Mouse (Mus musculus): ENCODE results near the gene Tcf12.

Gene Tcf12

DNA sequence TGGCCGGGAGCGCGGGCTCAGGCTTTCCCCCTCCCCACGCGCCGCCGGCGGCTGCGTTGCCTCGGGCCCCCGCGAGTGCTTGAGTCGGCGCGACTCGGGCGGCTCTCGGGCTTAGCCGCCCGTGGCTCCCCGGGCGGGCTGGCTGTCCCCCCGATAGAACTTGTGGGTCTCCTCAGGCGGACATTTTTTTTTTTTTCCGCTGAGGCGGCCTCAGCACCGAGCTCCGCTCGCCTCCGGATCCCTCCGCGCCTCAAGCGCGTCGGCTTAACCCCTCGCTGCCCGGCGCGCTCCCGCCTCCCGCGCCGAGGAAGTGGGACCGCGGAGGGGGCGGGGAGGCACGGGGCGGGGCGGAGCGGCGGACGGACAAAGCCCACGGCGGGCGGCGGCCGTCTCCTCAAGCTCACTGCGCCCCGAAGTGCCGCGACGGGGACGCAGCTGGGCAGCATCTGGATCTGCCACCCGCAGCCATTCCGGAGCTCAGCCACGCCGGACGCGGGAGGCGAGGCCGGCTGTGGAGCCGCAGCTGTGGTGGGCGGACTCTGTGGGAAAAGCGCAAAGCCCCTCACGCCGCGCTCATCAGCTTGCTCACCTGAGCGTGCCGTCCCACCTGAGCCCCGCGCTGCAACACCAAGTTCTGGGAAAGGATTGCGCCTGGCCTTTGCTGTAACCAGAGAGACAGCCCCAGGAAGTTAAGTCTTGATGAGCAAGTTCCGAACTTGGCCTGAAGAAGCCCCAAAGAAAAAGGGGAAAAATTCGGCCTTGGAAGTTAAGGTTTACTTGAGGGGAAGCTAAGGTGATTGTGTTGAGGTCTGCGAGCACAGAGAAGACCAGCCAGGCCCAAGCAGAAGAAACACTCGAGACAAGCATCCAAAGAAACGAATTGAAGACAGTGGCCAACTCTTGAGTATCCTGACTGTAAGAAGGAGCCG is at the start of gene Tcf12:
Gene Tcf12, minus strand, starts transcription at position 250 of the 929 bp plus-strand sequence.
- in situ Hi-C loops (cut with MboI; ENCODE audit: low sequenced_read_pairs): no loop called here

DNA sequence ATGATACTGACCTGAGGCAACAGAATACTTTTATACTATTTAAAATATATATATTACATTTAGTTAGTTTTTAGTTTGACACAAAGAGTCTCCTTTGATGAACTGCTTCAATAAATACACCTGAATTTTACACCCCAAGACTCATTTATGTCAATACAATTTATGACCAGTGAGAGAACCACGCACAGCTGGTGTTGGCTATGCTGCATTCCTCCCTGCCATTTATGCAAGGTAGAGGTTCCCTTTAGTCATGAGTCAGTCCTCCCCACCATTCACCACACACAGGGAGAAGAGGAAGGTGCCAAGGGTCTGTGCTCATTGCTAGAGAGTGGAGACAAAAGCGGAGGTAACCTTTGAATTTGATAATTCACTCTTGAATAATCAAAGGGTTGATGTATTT is 46.7 kb upstream of the Tcf12 start:
- in situ Hi-C loops (cut with MboI; ENCODE audit: low sequenced_read_pairs): no loop called here

DNA sequence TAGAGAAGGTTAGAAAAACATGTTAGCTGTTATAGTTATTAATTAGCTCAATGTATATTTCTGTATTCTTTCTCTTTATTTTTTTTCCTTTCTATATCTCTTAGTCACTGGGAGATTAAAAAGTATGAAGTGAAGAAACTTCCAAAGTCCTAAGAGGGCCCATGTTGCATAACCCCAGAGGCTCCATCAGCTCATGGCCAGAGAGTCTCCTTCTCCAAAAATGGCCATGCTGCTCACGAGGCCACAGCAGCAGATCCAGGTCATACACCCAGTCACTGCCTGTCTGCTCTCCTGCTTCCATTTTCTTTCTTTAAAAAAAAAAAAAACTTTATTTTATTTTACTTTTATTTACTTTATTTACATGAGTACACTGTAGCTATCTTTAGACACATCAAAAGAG is 45.4 kb upstream of the Tcf12 start:
- in situ Hi-C loops (cut with MboI; ENCODE audit: low sequenced_read_pairs): no loop called here

DNA sequence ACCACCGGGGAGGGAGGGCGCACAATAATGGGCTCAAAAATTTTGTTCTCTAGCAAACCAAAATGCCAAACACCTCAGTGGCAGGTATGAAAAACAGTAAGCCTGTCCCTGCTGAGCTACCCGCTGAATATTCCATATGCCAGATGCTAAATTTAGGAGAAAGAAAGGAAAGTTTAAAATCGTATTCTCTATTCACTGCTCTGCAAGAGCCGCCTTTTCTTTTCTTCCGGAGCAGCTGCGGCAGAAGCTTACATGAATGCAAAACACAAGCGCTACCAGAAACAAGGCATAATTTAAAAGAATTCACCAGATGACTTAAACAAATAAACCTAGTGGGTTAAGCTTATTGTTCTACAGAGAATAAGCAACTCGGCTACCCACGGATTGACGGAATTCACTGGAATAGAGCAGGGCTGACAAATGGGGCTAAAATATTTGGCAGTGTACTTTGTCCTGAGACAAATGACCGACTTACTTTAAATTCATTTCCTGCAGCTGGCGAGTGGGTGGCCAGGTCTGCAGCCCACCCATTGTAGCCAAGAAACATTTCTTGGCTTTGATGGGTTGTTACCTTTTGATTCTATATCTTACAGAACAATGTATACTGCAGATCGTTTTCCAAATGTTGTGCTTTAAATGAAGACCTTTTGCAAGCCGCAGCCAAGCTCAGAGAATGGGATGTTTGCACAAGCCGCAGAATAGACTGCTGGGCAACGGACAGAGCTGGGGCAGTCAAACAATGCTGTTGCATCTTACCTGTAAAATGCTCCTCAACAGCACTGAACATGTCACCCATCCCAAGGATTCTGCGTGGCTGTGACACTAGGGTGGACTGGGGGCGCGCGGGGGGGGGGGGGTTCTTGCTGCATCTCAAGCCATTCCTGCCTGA is 43.8 kb upstream of the Tcf12 start:
- in situ Hi-C loops (cut with MboI; ENCODE audit: low sequenced_read_pairs): no loop called here

DNA sequence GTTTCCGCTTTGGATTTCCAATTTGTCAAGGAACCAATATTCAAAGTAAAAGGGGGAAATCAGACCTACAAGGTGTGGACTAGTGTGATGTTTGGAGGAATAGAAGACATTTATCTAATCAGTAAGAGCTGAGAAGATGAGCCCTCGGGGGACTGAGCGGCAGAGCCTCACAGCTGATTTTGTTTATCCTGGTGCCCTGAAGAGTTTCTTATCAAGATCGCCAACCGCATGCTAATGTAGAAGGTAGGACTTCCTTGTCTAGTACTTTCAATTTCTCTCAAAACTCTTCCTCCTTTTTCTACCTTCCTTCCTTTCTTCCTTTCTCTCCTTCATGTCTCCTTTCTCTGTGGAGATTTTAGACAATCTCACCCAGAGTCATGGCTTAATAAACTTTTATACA is 32.5 kb upstream of the Tcf12 start:
- in situ Hi-C loops (cut with MboI; ENCODE audit: low sequenced_read_pairs): no loop called here

DNA sequence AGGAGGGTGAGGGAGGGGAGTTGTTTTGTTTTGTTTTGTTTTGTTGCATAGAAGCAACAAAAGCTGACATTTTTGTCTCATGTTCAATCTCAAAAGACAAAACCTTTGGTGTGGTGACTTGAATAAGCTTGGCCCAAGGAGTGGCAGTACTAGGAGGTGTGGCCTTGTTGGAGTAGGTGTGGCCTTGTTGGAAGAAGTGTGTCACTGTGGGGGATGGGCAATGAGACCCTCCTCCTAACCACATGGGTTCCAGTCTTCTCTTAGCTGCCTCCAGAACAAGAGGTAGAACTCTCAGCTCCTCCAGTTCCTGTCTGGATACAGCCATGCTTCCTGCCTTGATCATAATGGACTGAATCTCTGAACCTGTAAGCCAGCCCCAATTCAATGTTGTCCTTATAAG is 26.2 kb upstream of the Tcf12 start:
- in situ Hi-C loops (cut with MboI; ENCODE audit: low sequenced_read_pairs): no loop called here

DNA sequence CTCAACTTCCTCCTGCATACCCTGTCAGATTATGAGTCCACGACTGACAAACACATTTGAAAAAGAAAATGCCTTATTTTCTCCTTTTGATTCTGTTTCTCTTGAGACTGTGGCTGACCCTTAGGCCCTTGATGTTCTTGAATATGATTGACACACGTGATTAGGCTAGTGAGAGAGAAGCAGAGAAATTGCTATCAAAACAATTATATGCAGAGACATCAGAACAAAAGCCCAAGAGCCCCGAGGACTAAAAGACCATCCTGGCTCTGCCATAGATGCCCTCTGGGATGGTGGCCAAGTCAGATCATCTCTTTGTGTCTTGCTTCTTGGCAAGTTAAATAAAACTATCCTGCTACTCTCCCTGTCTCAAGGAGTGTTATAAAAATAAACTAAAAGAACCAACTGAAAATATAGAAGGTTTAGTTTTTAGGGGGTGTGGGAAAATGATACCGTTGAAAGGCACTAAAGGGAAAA is 22.1 kb upstream of the Tcf12 start:
- in situ Hi-C loops (cut with MboI; ENCODE audit: low sequenced_read_pairs): no loop called here

DNA sequence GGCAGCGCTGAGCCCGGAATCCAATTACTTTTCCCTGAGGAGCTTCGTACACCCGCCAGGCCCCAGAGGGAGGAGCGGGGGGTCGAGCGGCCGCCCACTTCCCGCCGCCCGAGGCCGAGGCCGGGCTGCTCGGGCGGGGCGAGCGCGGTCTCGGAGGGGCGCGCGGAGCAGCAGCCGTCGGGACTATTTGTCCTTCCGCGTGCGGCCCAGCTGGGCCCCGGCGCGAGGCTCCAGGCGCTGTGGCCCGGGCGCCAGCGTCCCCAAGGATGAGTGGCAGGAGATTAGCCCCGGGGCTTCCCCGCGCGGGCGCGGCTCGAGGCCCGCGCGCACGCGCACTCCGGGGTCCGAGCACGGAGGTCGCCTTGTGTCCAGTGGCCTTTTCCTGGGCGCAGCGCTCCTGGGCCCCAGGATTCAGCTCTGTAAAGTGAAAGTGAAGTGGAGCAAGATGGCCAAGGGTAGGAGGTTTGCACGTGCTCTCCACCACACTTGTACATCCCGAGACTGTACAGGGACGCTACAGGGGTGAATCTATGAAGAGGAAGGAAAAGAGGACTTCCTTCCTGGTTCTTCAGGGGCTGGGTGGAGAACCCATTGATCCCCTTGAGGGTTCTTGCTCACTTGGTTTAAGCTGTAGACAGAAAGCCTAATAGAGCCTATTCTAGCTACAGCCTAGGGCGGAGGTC is 21.6 kb upstream of the Tcf12 start:
- in situ Hi-C loops (cut with MboI; ENCODE audit: low sequenced_read_pairs): no loop called here

DNA sequence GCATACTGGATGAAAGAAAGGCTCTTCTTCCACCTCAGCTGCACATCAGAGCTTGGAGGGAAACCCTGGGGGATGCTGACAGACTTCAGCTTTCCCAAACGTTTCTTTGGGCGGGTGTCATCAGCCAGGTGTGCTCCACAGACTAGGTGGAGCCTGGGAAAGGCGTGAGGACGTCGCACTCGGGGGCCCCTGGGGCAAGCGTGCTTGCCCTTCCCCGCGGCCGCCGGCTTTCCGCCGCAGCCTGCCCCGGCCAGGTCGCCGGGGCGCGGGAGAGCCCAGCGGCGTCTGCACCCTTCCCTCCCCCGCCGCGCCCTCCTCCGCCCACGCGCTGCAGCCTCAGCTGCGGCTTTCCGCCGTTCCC is 21.0 kb upstream of the Tcf12 start:
- in situ Hi-C loops (cut with MboI; ENCODE audit: low sequenced_read_pairs): no loop called here

DNA sequence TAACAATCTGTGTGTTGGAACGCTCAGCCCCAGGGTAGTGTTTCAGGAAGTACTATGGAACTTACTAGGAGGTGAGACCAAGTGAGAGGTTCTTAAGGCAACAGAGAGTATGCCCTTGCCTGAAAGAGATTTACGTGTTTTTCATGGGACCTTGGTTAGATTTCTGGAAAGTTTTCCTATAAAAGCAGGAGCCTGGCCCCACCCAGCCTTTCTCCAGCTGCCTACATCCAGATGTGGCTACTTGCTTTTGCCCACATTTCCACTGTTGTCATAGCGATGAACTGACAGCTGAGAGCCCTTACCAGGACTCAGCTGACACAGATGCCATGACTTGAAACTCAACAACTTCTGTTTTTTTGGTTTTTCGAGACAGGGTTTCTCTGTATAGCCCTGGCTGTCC is 18.2 kb upstream of the Tcf12 start:
- in situ Hi-C loops (cut with MboI; ENCODE audit: low sequenced_read_pairs): no loop called here

DNA sequence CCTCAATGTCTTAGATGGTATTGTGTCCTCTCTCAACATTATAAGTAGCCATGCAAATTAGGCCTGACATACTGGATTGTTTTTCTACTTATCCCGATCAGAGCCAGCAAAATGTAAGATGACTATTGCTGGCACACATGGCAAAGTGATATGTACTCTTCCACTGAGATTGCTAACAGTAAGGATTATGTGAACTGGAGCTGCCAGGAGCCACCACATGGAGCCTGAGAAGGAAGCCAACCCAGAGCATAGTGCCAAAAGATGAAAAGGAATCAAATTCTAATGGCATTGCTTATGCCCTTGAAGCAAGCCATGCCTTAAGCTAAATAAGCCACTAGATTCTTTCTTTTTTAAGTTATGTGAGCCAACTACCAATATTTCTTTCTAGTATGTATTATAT is 13.8 kb upstream of the Tcf12 start:
- in situ Hi-C loops (cut with MboI; ENCODE audit: low sequenced_read_pairs): no loop called here

DNA sequence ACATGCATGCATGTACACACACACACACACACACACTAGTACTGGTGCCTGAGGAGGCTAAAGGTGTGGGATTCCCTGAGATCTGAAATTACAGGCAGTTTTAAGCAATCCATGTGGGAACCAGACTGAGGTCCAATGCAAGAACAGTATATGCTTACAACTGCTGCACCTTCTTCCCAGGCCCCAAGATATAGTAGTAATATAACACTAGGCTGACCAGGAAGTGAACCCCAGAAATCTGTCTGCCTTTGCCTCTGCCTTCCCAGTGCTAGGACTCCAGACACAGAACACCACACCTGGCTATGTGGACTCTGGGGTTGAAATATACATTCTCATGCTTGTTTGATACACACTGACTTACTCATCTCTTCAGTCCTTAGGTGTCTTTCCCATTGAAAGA is 6.8 kb upstream of the Tcf12 start:
- in situ Hi-C loops (cut with MboI; ENCODE audit: low sequenced_read_pairs): no loop called here

DNA sequence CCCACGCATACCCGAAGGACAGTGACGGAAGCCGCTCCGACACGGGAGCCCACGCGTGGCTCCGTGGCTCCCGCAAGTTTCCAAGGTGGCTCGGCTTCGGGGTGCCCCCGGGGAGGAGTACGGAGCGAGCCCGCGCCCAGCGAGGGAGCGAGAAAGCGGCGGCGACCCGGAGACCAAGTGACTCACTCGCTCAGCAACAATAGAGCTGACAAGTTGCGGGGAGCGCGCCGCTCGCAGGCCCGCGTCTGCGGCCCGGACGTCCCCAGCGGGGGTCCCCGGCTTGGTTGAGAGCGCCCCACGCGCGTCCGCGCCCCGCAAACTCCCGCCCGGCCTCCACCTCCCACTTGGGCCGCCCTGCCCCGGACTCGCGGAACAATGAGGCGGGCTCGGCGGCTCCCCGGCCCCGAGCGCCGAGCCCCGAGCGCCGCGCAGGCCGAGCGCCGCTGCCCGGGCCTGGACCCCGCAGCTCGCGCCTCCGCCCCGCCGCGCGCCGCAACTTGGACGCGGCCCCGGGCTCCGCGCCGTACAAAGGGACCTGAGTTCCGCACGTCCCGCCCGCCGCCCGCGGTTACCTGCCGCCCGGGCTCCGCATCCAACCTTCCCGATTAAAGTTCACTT is 558 bp downstream of the Tcf12 start:
- in situ Hi-C loops (cut with MboI; ENCODE audit: low sequenced_read_pairs): no loop called here

DNA sequence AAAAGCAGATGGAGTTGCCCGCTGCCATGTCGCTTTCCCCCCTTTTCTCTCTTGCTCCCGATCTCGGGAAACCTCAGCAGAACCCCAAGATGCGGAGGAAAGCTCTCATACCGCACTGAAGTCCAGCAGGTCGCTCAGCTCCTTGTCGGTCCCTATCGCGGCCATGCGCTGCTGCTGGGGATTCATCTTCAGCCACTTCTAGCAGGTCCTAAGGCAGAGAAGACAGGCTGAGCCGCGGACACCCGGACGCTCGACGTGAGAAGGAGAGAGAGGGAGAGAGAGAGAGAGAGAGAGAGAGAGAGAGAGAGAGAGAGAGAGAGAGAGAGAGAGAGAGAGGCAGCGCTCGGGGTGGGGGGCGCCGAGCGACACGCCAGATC is 1.1 kb downstream of the Tcf12 start:
- in situ Hi-C loops (cut with MboI; ENCODE audit: low sequenced_read_pairs): no loop called here

DNA sequence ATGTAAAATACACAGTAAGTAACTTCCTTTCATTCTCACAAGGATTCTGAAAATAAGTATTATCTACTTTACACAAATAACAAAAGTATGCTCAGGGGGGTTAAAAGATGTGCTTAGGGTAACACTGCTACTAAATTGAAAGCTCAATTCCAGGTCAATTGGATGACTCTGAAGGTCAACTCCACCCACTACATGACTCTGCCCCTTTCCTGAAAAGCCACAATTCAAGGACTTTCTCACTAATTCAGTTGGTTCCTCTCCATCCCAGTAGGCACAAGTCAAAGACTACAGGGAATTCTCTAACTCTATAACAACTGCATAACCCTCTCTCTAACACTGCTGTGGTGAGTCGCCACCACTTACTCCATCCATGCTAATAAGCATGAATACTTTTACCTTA is 8.2 kb downstream of the Tcf12 start:
- in situ Hi-C loops (cut with MboI; ENCODE audit: low sequenced_read_pairs): no loop called here

DNA sequence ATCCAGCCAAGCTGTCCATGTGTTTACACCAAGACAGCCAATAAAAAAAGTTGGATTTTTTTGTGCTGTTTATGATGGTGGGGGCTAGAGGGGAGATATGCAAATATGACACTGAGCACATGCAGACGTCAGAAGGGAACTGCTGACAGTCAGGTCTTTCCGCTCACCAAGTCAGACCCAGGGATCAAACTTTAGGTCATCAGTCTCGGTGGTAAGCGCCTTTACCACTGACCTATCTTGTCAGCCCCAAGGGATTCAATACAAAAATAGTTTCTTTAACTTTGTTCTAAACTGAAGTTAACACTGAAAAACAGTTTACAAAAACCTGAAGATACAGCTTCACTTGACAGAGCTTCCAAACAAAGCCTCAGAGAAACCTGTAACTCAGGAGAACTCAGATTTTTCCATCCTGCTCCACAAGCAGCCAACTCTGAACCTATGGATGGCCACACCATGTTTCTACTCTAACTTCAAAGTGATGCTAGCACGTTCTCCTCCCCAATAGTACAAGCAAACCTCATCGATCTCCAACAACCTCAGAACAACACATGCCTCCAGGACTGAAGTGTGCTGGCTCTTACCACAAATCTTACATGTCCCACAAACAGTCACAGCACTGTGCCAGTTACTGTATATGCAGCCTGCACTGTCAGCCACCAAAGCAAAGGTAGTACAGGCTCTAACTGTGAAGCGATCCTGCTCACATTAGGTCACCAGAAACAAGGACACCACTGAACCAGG is 11.6 kb downstream of the Tcf12 start:
- in situ Hi-C loops (cut with MboI; ENCODE audit: low sequenced_read_pairs): no loop called here

DNA sequence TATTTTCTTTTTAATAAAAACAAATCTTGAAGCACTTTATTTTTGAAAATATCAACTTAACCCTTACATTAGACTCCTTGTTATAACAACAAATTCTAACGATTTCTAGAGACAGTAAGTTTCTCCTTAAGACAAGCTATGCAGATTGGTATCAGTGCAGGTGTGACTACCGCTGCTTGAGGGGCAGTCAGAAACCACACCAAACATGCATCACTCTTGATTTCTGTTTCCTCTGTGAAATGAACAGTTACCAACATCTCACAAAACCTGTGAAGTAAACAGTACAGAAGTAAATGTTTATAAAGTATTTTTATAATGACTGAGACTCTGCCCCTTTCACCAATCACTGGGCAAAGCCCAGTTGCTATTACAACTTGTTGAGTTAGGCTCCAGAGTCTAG is 13.6 kb downstream of the Tcf12 start:
- in situ Hi-C loops (cut with MboI; ENCODE audit: low sequenced_read_pairs): no loop called here

DNA sequence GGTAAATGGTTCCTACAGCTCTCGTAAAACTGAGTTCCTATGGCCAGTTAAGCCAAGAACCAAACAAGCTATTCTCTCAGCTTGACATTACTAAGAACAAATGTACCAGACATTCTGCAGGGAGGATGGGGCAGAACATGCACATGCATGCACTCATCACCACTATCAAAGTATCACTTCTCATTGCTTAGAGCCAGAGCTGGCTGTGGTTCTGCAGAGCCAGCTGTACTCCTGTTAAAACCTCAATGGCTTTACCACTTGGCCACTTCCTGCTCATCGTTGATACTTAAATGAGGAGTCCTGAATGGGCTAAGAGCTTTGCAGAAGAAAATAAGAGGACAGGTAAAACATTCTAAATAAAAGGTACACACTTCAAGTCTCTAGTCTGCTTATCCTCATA is 14.6 kb downstream of the Tcf12 start:
- in situ Hi-C loops (cut with MboI; ENCODE audit: low sequenced_read_pairs): no loop called here

DNA sequence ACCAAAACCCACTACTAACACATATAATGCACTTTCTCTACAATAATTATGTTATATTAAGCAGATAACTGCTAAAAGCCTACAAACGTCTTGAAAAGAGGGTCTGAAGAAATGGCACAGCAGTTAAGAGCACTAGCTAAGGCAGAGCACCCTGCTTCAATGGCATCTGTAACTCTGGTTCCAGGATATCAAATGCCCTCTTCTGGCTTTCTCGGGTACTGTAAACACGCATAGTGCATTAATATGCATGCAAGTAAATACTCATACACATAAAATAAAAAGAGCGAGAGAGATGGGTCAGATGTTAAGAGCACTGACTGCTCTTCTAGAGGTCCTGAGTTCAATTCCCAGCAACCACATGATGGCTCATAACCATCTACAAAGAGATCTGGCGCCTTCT is 17.0 kb downstream of the Tcf12 start:
- in situ Hi-C loops (cut with MboI; ENCODE audit: low sequenced_read_pairs): no loop called here

DNA sequence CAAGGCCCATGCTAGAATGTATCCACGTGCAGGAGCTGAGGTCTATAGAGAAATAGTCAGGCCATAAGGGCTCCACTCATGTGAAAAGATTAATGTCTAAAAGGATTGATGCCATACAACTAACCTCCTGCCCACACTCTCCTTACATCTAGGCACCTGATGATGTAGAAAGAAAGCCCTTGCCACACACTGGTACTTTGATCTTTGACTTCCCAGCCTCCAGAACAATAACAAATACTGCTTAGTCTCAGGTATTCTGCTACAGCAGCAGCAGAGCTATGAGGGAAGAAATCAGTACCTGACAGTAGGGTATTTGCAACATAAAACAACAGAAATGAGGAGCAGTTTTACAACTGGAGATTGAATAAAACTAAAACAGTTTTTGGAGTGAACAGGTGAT is 19.5 kb downstream of the Tcf12 start:
- in situ Hi-C loops (cut with MboI; ENCODE audit: low sequenced_read_pairs): no loop called here
